28 mouse cellular contexts compared by ENCODE assay signal in genomic region chr1:40190025-40190424, GRCm38 (mm10). TPM values are rescaled to one million over a fixed set of nuclear protein-coding genes. Genes with fewer than 3 reads are reported as not detected.
DNase-seq lines count a peak whose midpoint lies in the region; ATAC-seq and TF ChIP-seq lines count a peak whose summit lies in the region.
"Had no signal": no experiment of that assay in that cellular context is flagged by ENCODE, and none has a peak within 500 bp of the region (broad histone marks: within the 10 kb centered on the region; RNA-seq: fewer than 3 reads in every experiment).

No protein-coding gene starts in this region.

- H3K9me3 ChIP-seq in hindbrain, embryonic 15.5 days: no peaks in the 10 kb centered on the region
- H3K9me3 ChIP-seq in hindbrain, embryonic 13.5 days: no peaks in the 10 kb centered on the region
- H3K9me3 ChIP-seq in midbrain, embryonic 10.5 days (replicated peaks): no peaks in the 10 kb centered on the region
- H3K9me3 ChIP-seq in midbrain, embryonic 13.5 days: no peaks in the 10 kb centered on the region
- no peaks in the 10 kb centered on the region for H3K9me3 ChIP-seq in forebrain, postnatal 0 days (ENCODE audit: low read length)
- H3K9me3 ChIP-seq: forebrain, embryonic 13.5 days; heart, embryonic 13.5 days; hindbrain, embryonic 12.5 days; limb, embryonic 15.5 days; neural tube, embryonic 13.5 days had no signal

- DNase-seq in midbrain, embryonic 10.5 days (ENCODE audit: low spot score): peak; percentile 5
- peak; percentile 10 for DNase-seq in T-cell, adult 2 months (ENCODE audit: low spot score)
- DNase-seq in induced T-regulatory cell, adult 2 months (ENCODE audit: low read depth): peak; percentile 41
- no peak for DNase-seq in forebrain, postnatal 0 days
- DNase-seq in heart, adult 8-10 months (ENCODE audit: low spot score): no peak
- DNase-seq: adrenal gland, postnatal 25 days; cerebellum, adult 11 months; cerebellum, postnatal 25 days; gastrocnemius, postnatal 10 days; heart, adult 11 months; kidney, adult 9 months; kidney, postnatal 14 days; layer of hippocampus, postnatal 36 days; lung, embryonic 14.5 days; lung, postnatal 36 days; retina, postnatal 1 day had no signal

- no peak overlapping the region for H3K4me3 ChIP-seq in hindbrain, embryonic 15.5 days
- H3K4me3 ChIP-seq in hindbrain, embryonic 13.5 days: no peak overlapping the region
- H3K4me3 ChIP-seq in midbrain, embryonic 10.5 days: no peak overlapping the region
- no peak overlapping the region for H3K4me3 ChIP-seq in midbrain, embryonic 13.5 days (replicated peaks)
- no peak overlapping the region for H3K4me3 ChIP-seq in forebrain, postnatal 0 days (ENCODE audit: low read depth, low read length)
- H3K4me3 ChIP-seq: forebrain, embryonic 13.5 days; heart, embryonic 13.5 days; hindbrain, embryonic 12.5 days; layer of hippocampus, adult 2 months; limb, embryonic 15.5 days; neural tube, embryonic 13.5 days had no signal

- H3K4me2 ChIP-seq in hindbrain, embryonic 15.5 days: no peak overlapping the region
- H3K4me2 ChIP-seq in hindbrain, embryonic 13.5 days: no peak overlapping the region
- H3K4me2 ChIP-seq in midbrain, embryonic 13.5 days (replicated peaks): no peak overlapping the region
- H3K4me2 ChIP-seq in forebrain, postnatal 0 days (ENCODE audit: low read depth): no peak overlapping the region
- H3K4me2 ChIP-seq: forebrain, embryonic 13.5 days; heart, embryonic 13.5 days; hindbrain, embryonic 12.5 days; limb, embryonic 15.5 days; lung, embryonic 14.5 days; neural tube, embryonic 13.5 days had no signal

- no peaks in the 10 kb centered on the region for H3K4me1 ChIP-seq in hindbrain, embryonic 15.5 days (replicated peaks)
- H3K4me1 ChIP-seq in hindbrain, embryonic 13.5 days (replicated peaks): no peaks in the 10 kb centered on the region
- no peaks in the 10 kb centered on the region for H3K4me1 ChIP-seq in midbrain, embryonic 10.5 days
- H3K4me1 ChIP-seq in midbrain, embryonic 13.5 days (replicated peaks): no peaks in the 10 kb centered on the region
- no peaks in the 10 kb centered on the region for H3K4me1 ChIP-seq in forebrain, postnatal 0 days (ENCODE audit: insufficient read depth)
- H3K4me1 ChIP-seq: forebrain, embryonic 13.5 days; hindbrain, embryonic 12.5 days; neural tube, embryonic 13.5 days had no signal

- no peak overlapping the region for H3K9ac ChIP-seq in hindbrain, embryonic 15.5 days
- no peak overlapping the region for H3K9ac ChIP-seq in hindbrain, embryonic 13.5 days
- H3K9ac ChIP-seq in midbrain, embryonic 13.5 days (replicated peaks): no peak overlapping the region
- H3K9ac ChIP-seq in forebrain, postnatal 0 days: no peak overlapping the region
- H3K9ac ChIP-seq: forebrain, embryonic 13.5 days; heart, embryonic 13.5 days; hindbrain, embryonic 12.5 days; limb, embryonic 15.5 days; liver, embryonic 14.5 days; lung, embryonic 14.5 days; neural tube, embryonic 13.5 days had no signal

- 80% methylated on average over 5 of the region's 5 CpGs for WGBS in hindbrain, embryonic 15.5 days
- WGBS in hindbrain, embryonic 13.5 days: 80% methylated on average over 5 of the region's 5 CpGs
- 71% methylated on average over 5 of the region's 5 CpGs for WGBS in midbrain, embryonic 10.5 days
- 73% methylated on average over 5 of the region's 5 CpGs for WGBS in midbrain, embryonic 13.5 days
- WGBS in forebrain, postnatal 0 days: 68% methylated on average over 5 of the region's 5 CpGs

- no peaks in the 10 kb centered on the region for H3K36me3 ChIP-seq in hindbrain, embryonic 15.5 days
- no peaks in the 10 kb centered on the region for H3K36me3 ChIP-seq in hindbrain, embryonic 13.5 days
- no peaks in the 10 kb centered on the region for H3K36me3 ChIP-seq in midbrain, embryonic 10.5 days
- H3K36me3 ChIP-seq in midbrain, embryonic 13.5 days: no peaks in the 10 kb centered on the region
- no peaks in the 10 kb centered on the region for H3K36me3 ChIP-seq in forebrain, postnatal 0 days (ENCODE audit: insufficient read depth)
- H3K36me3 ChIP-seq: heart, embryonic 13.5 days; hindbrain, embryonic 12.5 days; limb, embryonic 15.5 days; neural tube, embryonic 13.5 days had no signal

- ATAC-seq in hindbrain, embryonic 15.5 days (ENCODE audit: low FRiP score, low read depth): 0 out of 2 replicates have a peak, but pooled peaks have one; percentile 30
- no peak for ATAC-seq in hindbrain, embryonic 13.5 days (ENCODE audit: low FRiP score)
- no peak for ATAC-seq in midbrain, embryonic 13.5 days
- no peak for ATAC-seq in forebrain, postnatal 0 days
- ATAC-seq: forebrain, embryonic 13.5 days; intestine, embryonic 16.5 days had no signal

- no peak for TF ChIP-seq CTCF in forebrain, postnatal 0 days (IDR thresholded peaks at IDR 0.05; ENCODE audit: low read depth)

- no peaks in the 10 kb centered on the region for H3K27me3 ChIP-seq in hindbrain, embryonic 15.5 days
- H3K27me3 ChIP-seq in hindbrain, embryonic 13.5 days: no peaks in the 10 kb centered on the region
- H3K27me3 ChIP-seq in midbrain, embryonic 10.5 days (ENCODE audit: low read depth, poor library complexity, severe bottlenecking): no peaks in the 10 kb centered on the region
- H3K27me3 ChIP-seq in midbrain, embryonic 13.5 days: no peaks in the 10 kb centered on the region
- no peaks in the 10 kb centered on the region for H3K27me3 ChIP-seq in forebrain, postnatal 0 days (ENCODE audit: insufficient read depth, low read length)
- H3K27me3 ChIP-seq: forebrain, embryonic 13.5 days; heart, embryonic 13.5 days; hindbrain, embryonic 12.5 days; limb, embryonic 15.5 days; neural tube, embryonic 13.5 days had no signal

- H3K27ac ChIP-seq in hindbrain, embryonic 15.5 days (replicated peaks): no peak overlapping the region
- H3K27ac ChIP-seq in hindbrain, embryonic 13.5 days: no peak overlapping the region
- H3K27ac ChIP-seq in midbrain, embryonic 10.5 days (replicated peaks): no peak overlapping the region
- H3K27ac ChIP-seq in midbrain, embryonic 13.5 days: no peak overlapping the region
- H3K27ac ChIP-seq in forebrain, postnatal 0 days (ENCODE audit: low read depth, low read length): no peak overlapping the region
- H3K27ac ChIP-seq: forebrain, embryonic 13.5 days; heart, embryonic 13.5 days; hindbrain, embryonic 12.5 days; layer of hippocampus, adult 2 months; limb, embryonic 15.5 days; liver, embryonic 14.5 days; neural tube, embryonic 13.5 days; stomach, postnatal 0 days had no signal

RNA-seq across cellular contexts. Expression of gene Il1r1, which starts 34.9 kb away (rescaled TPM):
- polyA plus RNA-seq in hindbrain, embryonic 15.5 days (2015; fragmentation: Nextera tagmentation; extraction: Ambion mirVana): 0.78 and 0.89 TPM in 2 replicates
- 0.74 and 0.98 TPM in 2 replicates for polyA plus RNA-seq in hindbrain, embryonic 13.5 days (2015; fragmentation: Nextera tagmentation; extraction: Ambion mirVana)
- 0.53 and 0.75 TPM in 2 replicates for polyA plus RNA-seq in midbrain, embryonic 10.5 days (2016; fragmentation: Nextera tagmentation; extraction: Ambion mirVana)
- polyA plus RNA-seq in midbrain, embryonic 13.5 days (2015; fragmentation: Nextera tagmentation; extraction: Ambion mirVana): 0.45 and 0.55 TPM in 2 replicates
- total RNA-seq in forebrain, postnatal 0 days (2014; rRNA removed): 0.38 and 0.90 TPM in 2 replicates
- polyA plus RNA-seq in forebrain, postnatal 0 days (2015; fragmentation: Nextera tagmentation; extraction: Ambion mirVana): 0.35 and 0.84 TPM in 2 replicates
- 1 to 10 TPM; 4.2 to 5.4 (median 5.1) TPM for total RNA-seq in heart, adult 8-10 months (2022)

Comparison
In these comparisons a context has a peak if more than half of its experiments do, and no peak if none do; other contexts are left out.
1. DNase-seq: peak in midbrain, embryonic 10.5 days (single experiment), T-cell, adult 2 months (single experiment) and induced T-regulatory cell, adult 2 months (single experiment); none in forebrain, postnatal 0 days (single experiment) and heart, adult 8-10 months (single experiment).